Mouse (Mus musculus) erythroblast, embryonic 14.5 days (primary cell): ENCODE data around the gene Gpr34.

Experiments
- GATA1 ChIP-seq: IDR thresholded peaks from 2 replicates; pipeline ENCODE4 v1.6.1; 2012; ENCODE audit warnings: low read length, inconsistent platforms, mixed read lengths
- TAL1 ChIP-seq: IDR thresholded peaks from 3 replicates; pipeline ENCODE4 v1.6.1; 2012; ENCODE audit warnings: low read length, inconsistent platforms, mixed read lengths

DNA sequence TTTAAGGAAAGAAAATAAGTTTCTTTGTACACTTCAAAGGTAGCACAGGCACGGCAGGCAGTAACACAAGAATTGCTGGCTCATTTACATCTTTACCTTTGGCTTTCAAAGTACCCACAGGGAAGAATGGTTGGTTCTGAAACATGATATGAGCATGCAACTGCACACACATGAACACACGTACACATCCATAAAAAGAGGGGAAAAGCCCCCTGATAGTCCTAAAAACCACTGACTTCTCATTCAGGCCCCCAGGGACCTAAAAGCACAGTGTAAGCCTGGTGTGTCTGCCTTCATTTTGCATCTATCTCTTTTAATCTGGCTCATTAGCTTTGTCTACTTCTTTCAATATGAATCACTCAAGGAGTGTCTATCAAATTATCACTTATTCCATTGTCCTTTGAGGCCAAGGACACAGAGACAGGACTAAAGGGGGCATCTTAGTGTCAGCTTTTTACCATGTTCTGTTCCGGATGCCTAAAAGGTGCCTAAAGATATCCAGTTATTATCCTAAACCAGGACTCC is 26.8 kb downstream of the Gpr34 start:
- no peak for TF ChIP-seq GATA1
- no peak for TF ChIP-seq TAL1
